Mouse (Mus musculus) midbrain, embryonic 12.5 days (tissue): ENCODE results near the gene Pacs2. TPM values are rescaled to one million over a fixed set of nuclear protein-coding genes. Genes with fewer than 3 reads are reported as not detected.

ENCODE experiments used
- ATAC-seq: fragments of 200-750 bp; cut with Nextera tagmentation; 2 replicates; pipeline ENCODE4 v1.8.0; 2017; ENCODE audit warnings: low read depth, moderate TSS enrichment, moderate library complexity; ENCODE audit not compliant: low FRiP score
- H3K27ac ChIP-seq: fragments of 300-500 bp; sonication (generic); replicated peaks from 2 replicates; pipeline ENCODE4 v1.5.1; 2016; ENCODE audit warnings: mild to moderate bottlenecking
- H3K27me3 ChIP-seq: fragments of 300-500 bp; sonication (generic); 2 replicates; pipeline ENCODE4 v1.6.1; 2016; ENCODE audit warnings: mild to moderate bottlenecking
- H3K36me3 ChIP-seq: fragments of 300-500 bp; sonication (generic); 2 replicates; pipeline ENCODE4 v1.6.1; 2016
- H3K4me1 ChIP-seq: fragments of 300-500 bp; sonication (generic); 2 replicates; pipeline ENCODE4 v1.6.1; 2016
- H3K4me2 ChIP-seq: fragments of 300-500 bp; sonication (generic); replicated peaks from 2 replicates; pipeline ENCODE4 v1.6.1; 2016; ENCODE audit warnings: mild to moderate bottlenecking, moderate library complexity
- H3K4me3 ChIP-seq: fragments of 300-500 bp; sonication (generic); 2 replicates; pipeline ENCODE4 v1.5.1; 2016; ENCODE audit warnings: mild to moderate bottlenecking
- H3K9ac ChIP-seq: fragments of 300-500 bp; sonication (generic); replicated peaks from 2 replicates; pipeline ENCODE4 v1.6.1; 2016; ENCODE audit warnings: mild to moderate bottlenecking, moderate library complexity
- H3K9me3 ChIP-seq: fragments of 300-500 bp; sonication (generic); 2 replicates; pipeline ENCODE4 v1.6.1; 2016; ENCODE audit warnings: mild to moderate bottlenecking
- WGBS: fragments of 180-500 bp; shearing (Covaris S2); methylation state at CpG from one replicate; pipeline ENCODE4 v1.1.7; 2016; 5-methylcytosine and 5-hydroxymethylcytosine counted together
- microRNA-seq: library from miRNA; unstranded; fragments of <30 nt; microRNA quantifications from one replicate; pipeline ENCODE4, GENCODE M21; 2017
- polyA plus RNA-seq: library from polyadenylated mRNA; unstranded; fragments of >200 nt; fragmentation: Nextera tagmentation; extraction: Ambion mirVana; gene quantifications from 2 replicates; pipeline ENCODE4 v1.2.1, GENCODE M21; 2016

Pacs2 gene
- polyA plus RNA-seq, 1 experiment from 2014 or later = 29.9 TPM

- ATAC-seq = peak; percentile 28
- H3K27me3 ChIP-seq = no peaks in the 10 kb centered on the region
- no peaks in the 10 kb centered on the region for H3K9me3 ChIP-seq
- no peak overlapping the region for H3K27ac ChIP-seq
- WGBS = 88% methylated on average over 20 of the region's 20 CpGs
- H3K4me1 ChIP-seq = no peaks in the 10 kb centered on the region
- H3K36me3 ChIP-seq = peaks cover 90% of the 10 kb centered on the region
- H3K9ac ChIP-seq = no peak overlapping the region
- H3K4me3 ChIP-seq = no peak overlapping the region
- H3K4me2 ChIP-seq = no peak overlapping the region
Measured at GRCm38 (mm10) chr12:113119516-113120410, 105.5 kb downstream of the Pacs2 start.

Small RNA genes lying within 50 kb of the gene (microRNA-seq; reads per million reads assigned to microRNA genes)
- gene Gm44471 = not detected

Other genes with a start within 250 kb of the Pacs2 start
- gene Ahnak2, start 211.9 kb upstream of the Pacs2 start, polyA plus RNA-seq = 0.25 and 0.37 TPM in 2 replicates
- 16.7 and 18.5 TPM in 2 replicates for gene Clba1, start 205.6 kb upstream of the Pacs2 start, polyA plus RNA-seq
- gene Cdca4, start 185.1 kb upstream of the Pacs2 start, polyA plus RNA-seq = 124 and 132 TPM in 2 replicates
- not detected in 2 replicates for gene Gpr132, start 146.3 kb upstream of the Pacs2 start, polyA plus RNA-seq
- 5.8 and 7.5 TPM in 2 replicates for gene Jag2, start 84.7 kb upstream of the Pacs2 start, polyA plus RNA-seq
- 52.9 and 56.6 TPM in 2 replicates for gene Nudt14, start 72.4 kb upstream of the Pacs2 start, polyA plus RNA-seq
- gene Btbd6, start 38.0 kb upstream of the Pacs2 start, polyA plus RNA-seq = 26.8 and 28.6 TPM in 2 replicates
- 75.9 and 76.2 TPM in 2 replicates for gene Brf1, start 13.8 kb upstream of the Pacs2 start, polyA plus RNA-seq
- gene Tex22, start 60.0 kb downstream of the Pacs2 start, polyA plus RNA-seq = not detected in 2 replicates
- 19.3 and 20.4 TPM in 2 replicates for gene Mta1, start 83.8 kb downstream of the Pacs2 start, polyA plus RNA-seq
- gene Crip2, start 125.7 kb downstream of the Pacs2 start, polyA plus RNA-seq = 257 and 284 TPM in 2 replicates
- 70.4 and 86.3 TPM in 2 replicates for gene Crip1, start 131.8 kb downstream of the Pacs2 start, polyA plus RNA-seq
- gene Tedc1, start 141.9 kb downstream of the Pacs2 start, polyA plus RNA-seq = 43.5 and 44.3 TPM in 2 replicates
- gene Tmem121, start 171.4 kb downstream of the Pacs2 start, polyA plus RNA-seq = 25.1 and 25.3 TPM in 2 replicates